Mouse (Mus musculus): ENCODE results near the gene Nkain1.

GRCm38 (mm10) chr4:130557852-130558251 lies 16.1 kb downstream of the Nkain1 start:
- TF ChIP-seq CTCF (IDR thresholded peaks at IDR 0.05; ENCODE audit: low read depth, low read length) (no peak), GATA1 (IDR thresholded peaks at IDR 0.05; ENCODE audit: borderline replicate concordance, low read length) (no peak)

Measured in G1E (cell line).